Mouse (Mus musculus) liver, embryonic 15.5 days (tissue): ENCODE data around the gene Cib1. TPM values are rescaled to one million over a fixed set of nuclear protein-coding genes. Genes with fewer than 3 reads are reported as not detected.

ENCODE experiments used
- ATAC-seq: fragments of 200-750 bp; cut with Nextera tagmentation; 2 replicates; pipeline ENCODE4 v1.8.0; 2017; ENCODE audit warnings: moderate number of reproducible peaks, mild to moderate bottlenecking, moderate library complexity; ENCODE audit not compliant: insufficient read depth
- H3K27ac ChIP-seq: fragments of 300-500 bp; sonication (generic); replicated peaks from 2 replicates; pipeline ENCODE4 v1.5.1; 2015; ENCODE audit warnings: mild to moderate bottlenecking, inconsistent platforms
- H3K27me3 ChIP-seq: fragments of 300-500 bp; sonication (generic); 2 replicates; pipeline ENCODE4 v1.6.1; 2015; ENCODE audit warnings: mild to moderate bottlenecking, inconsistent platforms
- H3K36me3 ChIP-seq: fragments of 300-500 bp; sonication (generic); replicated peaks from 2 replicates; pipeline ENCODE4 v1.6.1; 2015; ENCODE audit warnings: moderate library complexity, mild to moderate bottlenecking, inconsistent platforms
- H3K4me1 ChIP-seq: fragments of 300-500 bp; sonication (generic); replicated peaks from 2 replicates; pipeline ENCODE4 v1.6.1; 2015; ENCODE audit warnings: inconsistent platforms
- H3K4me2 ChIP-seq: fragments of 300-500 bp; sonication (generic); 2 replicates; pipeline ENCODE4 v1.6.1; 2015; ENCODE audit warnings: moderate library complexity, mild to moderate bottlenecking, inconsistent platforms
- H3K4me3 ChIP-seq: fragments of 300-500 bp; sonication (generic); replicated peaks from 2 replicates; pipeline ENCODE4 v1.5.1; 2015; ENCODE audit warnings: mild to moderate bottlenecking, inconsistent platforms
- H3K9ac ChIP-seq: fragments of 300-500 bp; sonication (generic); 2 replicates; pipeline ENCODE4 v1.6.1; 2015; ENCODE audit warnings: moderate library complexity, mild to moderate bottlenecking, inconsistent platforms
- H3K9me3 ChIP-seq: fragments of 300-500 bp; sonication (generic); replicated peaks from 2 replicates; pipeline ENCODE4 v1.6.1; 2016; ENCODE audit warnings: inconsistent platforms
- whole genome bisulfite sequencing: fragments of 180-500 bp; shearing (Covaris S2); methylation state at CpG from one replicate; pipeline ENCODE4 v1.1.7; 2015; ENCODE audit warnings: mixed read lengths; ENCODE audit not compliant: insufficient replicate concordance; 5-methylcytosine and 5-hydroxymethylcytosine counted together
- polyA plus RNA-seq: library from polyadenylated mRNA; unstranded; fragments of >200 nt; fragmentation: Nextera tagmentation; extraction: Ambion mirVana; gene quantifications from 2 replicates; pipeline ENCODE4 v1.2.1, GENCODE M21; 2015

Cib1 gene
- polyA plus RNA-seq, 1 experiment from 2014 or later = 84.7 TPM

DNA sequence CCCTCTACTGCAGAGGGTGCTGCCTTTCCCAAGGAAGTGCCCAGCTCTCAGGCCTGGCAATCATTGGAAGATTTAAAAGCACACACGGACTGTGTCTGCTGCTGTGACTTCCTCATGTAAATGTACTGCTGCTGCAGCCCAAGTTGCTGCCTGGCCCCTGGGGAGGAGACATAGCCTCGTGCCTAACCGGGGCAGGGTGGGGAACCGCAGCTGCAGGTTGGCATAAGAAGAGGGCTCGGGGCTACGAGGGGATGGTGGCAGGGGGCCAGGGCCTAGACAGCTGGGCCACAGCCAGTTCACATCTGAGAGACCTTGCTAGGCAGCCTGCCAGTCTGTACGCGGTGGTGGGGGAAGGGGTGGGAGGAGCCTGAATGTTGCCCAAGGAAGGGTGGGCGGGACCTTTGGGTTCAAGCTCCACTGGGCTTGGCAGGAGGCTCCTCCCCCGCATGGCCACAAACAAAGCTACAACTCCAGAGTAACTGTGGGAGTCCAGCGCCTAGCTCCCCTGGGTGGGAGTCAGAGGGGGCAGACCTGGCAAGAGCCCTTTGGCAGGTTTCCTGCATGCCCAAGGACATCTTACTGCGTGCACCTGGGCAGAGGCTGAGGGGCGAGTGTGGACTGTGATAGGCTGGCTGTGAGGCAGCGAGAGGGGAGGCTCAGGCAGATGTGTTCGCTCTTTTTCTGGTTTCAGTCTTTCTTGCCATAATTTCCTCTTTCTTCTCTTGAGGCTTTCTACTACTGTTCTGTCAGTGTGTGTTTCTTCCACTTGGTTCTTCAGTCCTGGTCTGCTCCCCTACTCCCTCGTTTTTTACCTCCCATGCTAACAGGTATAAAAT, 40.2 kb downstream of the Cib1 start:
- Histone ChIP-seq H3K36me3 (no peaks in the 10 kb centered on the region), H3K4me3 (peak overlapping the region; percentile 56), H3K27ac (peak overlapping the region; percentile 91), H3K9me3 (no peaks in the 10 kb centered on the region), H3K4me2 (peak overlapping the region; percentile 83), H3K9ac (peak overlapping the region; percentile 66), H3K27me3 (peaks cover 4% of the 10 kb centered on the region; the same call in 1 of the 2 replicates), H3K4me1 (peaks cover 98% of the 10 kb centered on the region)
- peak; percentile 83 for ATAC-seq
- 2% methylated on average over 16 of the region's 16 CpGs for WGBS

- Histone ChIP-seq H3K4me3 (no peak overlapping the region), H3K9me3 (no peaks in the 10 kb centered on the region), H3K27me3 (peaks cover 11% of the 10 kb centered on the region; the same call in 1 of the 2 replicates), H3K9ac (peak overlapping the region; percentile 66; the same call in 1 of the 2 replicates), H3K27ac (peak overlapping the region; percentile 91), H3K36me3 (no peaks in the 10 kb centered on the region), H3K4me2 (peak overlapping the region; percentile 83), H3K4me1 (peaks cover 99% of the 10 kb centered on the region)
- 16% methylated on average over 5 of the region's 5 CpGs for WGBS
- ATAC-seq = no peak
Measured at GRCm38 (mm10) chr7:80191455-80191854, 41.2 kb downstream of the Cib1 start.

DNA sequence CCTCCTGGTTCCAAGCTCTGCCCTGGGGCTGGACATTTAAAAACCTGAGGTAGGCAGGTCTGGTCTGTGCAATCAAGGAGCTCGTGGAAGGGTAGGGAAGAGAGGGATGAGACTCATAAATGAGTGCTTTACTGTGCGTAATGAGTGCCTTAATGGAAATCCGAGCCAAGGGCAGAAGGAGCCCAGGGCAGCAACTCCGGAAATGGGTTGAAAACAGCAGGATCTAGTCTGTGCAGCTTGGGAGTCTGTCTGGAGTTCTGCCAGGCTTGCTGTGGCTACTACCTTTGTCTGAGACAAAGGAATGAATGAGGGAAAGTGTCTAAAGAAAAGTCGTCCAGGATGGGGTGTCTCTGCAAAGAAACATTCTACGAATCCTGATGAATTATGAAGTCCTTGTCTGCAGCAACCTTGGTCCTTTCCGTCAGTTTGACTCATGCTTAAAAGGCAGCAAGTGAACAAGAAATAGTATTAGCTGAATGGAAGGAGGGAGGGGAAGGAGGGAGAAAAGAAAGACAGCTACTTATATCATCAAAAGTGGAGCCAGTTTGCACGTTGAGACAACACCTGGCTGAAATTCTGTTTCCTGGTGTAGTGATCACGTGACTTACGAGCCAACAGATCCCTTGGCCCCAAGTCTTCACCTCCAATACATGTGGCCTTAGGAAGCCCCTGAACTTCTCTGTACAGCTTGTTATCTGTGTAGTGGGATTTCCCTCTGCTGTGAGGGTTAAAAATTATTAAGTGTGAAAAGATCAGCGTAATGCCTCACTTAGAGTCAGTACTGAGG, 43.3 kb downstream of the Cib1 start:
- Histone ChIP-seq H3K4me3 (no peak overlapping the region), H3K36me3 (no peaks in the 10 kb centered on the region), H3K27ac (no peak overlapping the region), H3K4me2 (no peak overlapping the region), H3K9ac (no peak overlapping the region), H3K4me1 (peaks cover 98% of the 10 kb centered on the region), H3K9me3 (no peaks in the 10 kb centered on the region), H3K27me3 (peaks cover 11% of the 10 kb centered on the region; the same call in 1 of the 2 replicates)
- ATAC-seq = no peak
- WGBS = 66% methylated on average over 11 of the region's 11 CpGs

DNA sequence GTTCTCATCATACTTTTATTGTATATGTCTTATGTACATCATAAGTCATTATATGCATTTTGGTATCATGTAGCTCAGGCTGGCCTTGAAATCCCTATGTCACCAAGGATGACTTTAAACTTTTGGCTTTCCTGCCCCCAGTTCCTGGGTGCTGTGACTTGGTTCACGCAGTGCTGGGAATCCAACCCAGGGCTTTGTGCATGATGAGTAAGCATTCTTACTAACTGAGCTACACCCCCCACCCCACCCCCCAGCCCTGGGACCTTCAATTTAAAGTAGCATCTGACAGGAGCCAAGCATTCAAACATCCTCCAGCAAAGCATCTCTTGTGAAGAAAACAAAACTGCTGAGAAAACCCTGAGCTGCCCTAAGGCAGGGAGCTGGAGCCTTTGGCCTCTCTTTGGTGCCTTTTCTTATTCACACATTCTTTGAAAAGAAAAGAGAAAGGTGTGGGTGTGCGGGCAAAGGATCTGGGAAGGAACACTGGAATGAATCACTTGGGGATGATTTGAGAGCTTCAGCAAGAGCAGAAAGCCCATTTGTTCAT, 44.0 kb downstream of the Cib1 start:
- ATAC-seq = no peak
- H3K27ac ChIP-seq = no peak overlapping the region
- H3K27me3 ChIP-seq = peaks cover 11% of the 10 kb centered on the region; the same call in 1 of the 2 replicates
- no peak overlapping the region for H3K9ac ChIP-seq
- no peaks in the 10 kb centered on the region for H3K9me3 ChIP-seq
- no peaks in the 10 kb centered on the region for H3K36me3 ChIP-seq
- H3K4me3 ChIP-seq = no peak overlapping the region
- 84% methylated on average over 2 of the region's 2 CpGs for WGBS
- no peak overlapping the region for H3K4me2 ChIP-seq
- peaks cover 95% of the 10 kb centered on the region for H3K4me1 ChIP-seq

GRCm38 (mm10) chr7:80187501-80187900, 45.1 kb downstream of the Cib1 start:
- Histone ChIP-seq H3K4me1 (peaks cover 86% of the 10 kb centered on the region), H3K4me2 (peak overlapping the region; percentile 97)
- 72% methylated on average over 12 of the region's 12 CpGs for WGBS

GRCm38 (mm10) chr7:80186531-80187296, 45.9 kb downstream of the Cib1 start, which contains the start of gene Sema4b:
TSS of gene Sema4b (plus strand) at chr7:80186841.
- peak; percentile 66 for ATAC-seq
- peaks cover 11% of the 10 kb centered on the region; the same call in 1 of the 2 replicates for H3K27me3 ChIP-seq
- no peaks in the 10 kb centered on the region for H3K9me3 ChIP-seq
- peak within 1 kb of the TSS; percentile 90 for H3K27ac ChIP-seq
- H3K4me3 ChIP-seq = peak within 1 kb of the TSS; percentile 70
- peaks cover 86% of the 10 kb centered on the region for H3K4me1 ChIP-seq
- 4% methylated on average over 51 of the region's 51 CpGs for WGBS
- no peaks in the 10 kb centered on the region for H3K36me3 ChIP-seq
- H3K4me2 ChIP-seq = peak within 1 kb of the TSS; percentile 97
- H3K9ac ChIP-seq = peak within 1 kb of the TSS; percentile 72

More at GRCm38 (mm10) chr7:80187501-80187900, 45.1 kb downstream of the Cib1 start:
- H3K27me3 ChIP-seq = peaks cover 11% of the 10 kb centered on the region; the same call in 1 of the 2 replicates
- peak overlapping the region; percentile 72 for H3K9ac ChIP-seq
- H3K27ac ChIP-seq = peak overlapping the region; percentile 90
- no peaks in the 10 kb centered on the region for H3K36me3 ChIP-seq
- ATAC-seq = no peak
- no peaks in the 10 kb centered on the region for H3K9me3 ChIP-seq
- H3K4me3 ChIP-seq = peak overlapping the region; percentile 70

- peak overlapping the region; percentile 90 for H3K27ac ChIP-seq
- H3K9me3 ChIP-seq = no peaks in the 10 kb centered on the region
- 7% methylated on average over 8 of the region's 8 CpGs for WGBS
- H3K4me3 ChIP-seq = peak overlapping the region; percentile 70
- peak; percentile 84 for ATAC-seq
- peaks cover 11% of the 10 kb centered on the region; the same call in 1 of the 2 replicates for H3K27me3 ChIP-seq
- H3K4me2 ChIP-seq = peak overlapping the region; percentile 97
- no peaks in the 10 kb centered on the region for H3K36me3 ChIP-seq
- H3K4me1 ChIP-seq = peaks cover 86% of the 10 kb centered on the region
- peak overlapping the region; percentile 72 for H3K9ac ChIP-seq
Measured at GRCm38 (mm10) chr7:80186021-80186420, 46.6 kb downstream of the Cib1 start.

GRCm38 (mm10) chr7:80184968-80185367, 47.6 kb downstream of the Cib1 start:
- H3K9me3 ChIP-seq = no peaks in the 10 kb centered on the region
- peak overlapping the region; percentile 10 for H3K4me2 ChIP-seq
- H3K36me3 ChIP-seq = no peaks in the 10 kb centered on the region
- H3K9ac ChIP-seq = peak overlapping the region; percentile 72; the same call in 1 of the 2 replicates
- no peak overlapping the region for H3K4me3 ChIP-seq
- H3K27me3 ChIP-seq = peaks cover 11% of the 10 kb centered on the region; the same call in 1 of the 2 replicates
- no peak for ATAC-seq
- peaks cover 82% of the 10 kb centered on the region for H3K4me1 ChIP-seq
- peak overlapping the region; percentile 90 for H3K27ac ChIP-seq
- WGBS = 44% methylated on average over 6 of the region's 6 CpGs

GRCm38 (mm10) chr7:80184551-80184950, 48.1 kb downstream of the Cib1 start:
- H3K4me3 ChIP-seq = no peak overlapping the region
- no peaks in the 10 kb centered on the region for H3K36me3 ChIP-seq
- peaks cover 11% of the 10 kb centered on the region; the same call in 1 of the 2 replicates for H3K27me3 ChIP-seq
- 54% methylated on average over 4 of the region's 4 CpGs for WGBS
- no peak for ATAC-seq
- H3K4me1 ChIP-seq = peaks cover 78% of the 10 kb centered on the region
- peak overlapping the region; percentile 90 for H3K27ac ChIP-seq
- no peaks in the 10 kb centered on the region for H3K9me3 ChIP-seq
- H3K4me2 ChIP-seq = no peak overlapping the region
- H3K9ac ChIP-seq = no peak overlapping the region

DNA sequence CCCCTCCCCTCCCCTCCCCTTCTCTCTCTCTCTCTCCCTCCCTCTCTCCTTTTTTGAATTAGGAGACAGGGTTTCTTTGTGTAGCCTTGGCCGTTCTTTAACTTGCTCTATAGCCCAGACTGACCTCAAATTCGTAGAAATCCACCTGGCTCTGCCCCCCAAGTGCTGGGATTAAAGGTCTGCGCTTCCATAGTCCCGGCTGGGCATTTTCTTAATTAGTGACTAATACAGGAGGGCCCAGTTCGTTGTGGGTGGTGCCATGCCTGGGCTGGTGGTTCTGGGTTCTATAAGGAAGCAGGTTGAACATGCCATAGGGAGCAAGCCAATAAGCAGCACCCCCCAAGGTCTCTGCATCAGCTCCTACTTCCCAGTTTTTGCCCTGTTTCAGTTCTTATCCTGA, 48.6 kb downstream of the Cib1 start:
- Histone ChIP-seq H3K4me3 (no peak overlapping the region), H3K4me2 (no peak overlapping the region), H3K27me3 (peaks cover 11% of the 10 kb centered on the region; the same call in 1 of the 2 replicates), H3K4me1 (peaks cover 72% of the 10 kb centered on the region), H3K9me3 (no peaks in the 10 kb centered on the region), H3K9ac (no peak overlapping the region), H3K27ac (no peak overlapping the region), H3K36me3 (no peaks in the 10 kb centered on the region)
- ATAC-seq = no peak
- 69% methylated on average over 5 of the region's 5 CpGs for WGBS
